Mouse (Mus musculus): ENCODE results near the gene Tas2r126.

Gene Tas2r126

GRCm38 (mm10) chr6:42434446-42434845 is at the start of gene Tas2r126:
Tas2r126 (plus strand) TSS chr6:42434535.
- peak; percentile 97 for DNase-seq

- DNase-seq, result peak; percentile 74
Measured at GRCm38 (mm10) chr6:42385635-42386034, 48.7 kb upstream of the Tas2r126 start.

GRCm38 (mm10) chr6:42391796-42392330 is 42.5 kb upstream of the Tas2r126 start:
- peak; percentile 92 for DNase-seq

GRCm38 (mm10) chr6:42395960-42396809 is 38.1 kb upstream of the Tas2r126 start:
- DNase-seq, result peak; percentile 99

GRCm38 (mm10) chr6:42397041-42397657 is 37.2 kb upstream of the Tas2r126 start:
- DNase-seq, result peak; percentile 82

GRCm38 (mm10) chr6:42398285-42398684 is 36.0 kb upstream of the Tas2r126 start:
- DNase-seq, result peak; percentile 69

GRCm38 (mm10) chr6:42398998-42399397 is 35.3 kb upstream of the Tas2r126 start:
- DNase-seq, result peak; percentile 14

- DNase-seq, result no peak
Measured at GRCm38 (mm10) chr6:42399938-42400337, 34.4 kb upstream of the Tas2r126 start, which contains the start of gene Tas2r143. Tas2r143 (plus strand) TSS chr6:42400238.

- DNase-seq, result peak; percentile 45
Measured at GRCm38 (mm10) chr6:42405134-42405533, 29.2 kb upstream of the Tas2r126 start, which contains the start of gene Tas2r135. Tas2r135 (plus strand) TSS chr6:42405434.

- no peak for DNase-seq
Measured at GRCm38 (mm10) chr6:42419443-42419842, 14.9 kb upstream of the Tas2r126 start.

GRCm38 (mm10) chr6:42421439-42421838 is 12.9 kb upstream of the Tas2r126 start:
- DNase-seq, result no peak

- DNase-seq, result no peak
Measured at GRCm38 (mm10) chr6:42424472-42424871, 9.9 kb upstream of the Tas2r126 start.

- no peak for DNase-seq
Measured at GRCm38 (mm10) chr6:42426337-42426736, 8.0 kb upstream of the Tas2r126 start.

- no peak for DNase-seq
Measured at GRCm38 (mm10) chr6:42433554-42433953, 781 bp upstream of the Tas2r126 start.

- no peak for DNase-seq
Measured at GRCm38 (mm10) chr6:42435490-42435889, 1.2 kb downstream of the Tas2r126 start.

- no peak for DNase-seq
Measured at GRCm38 (mm10) chr6:42441395-42441794, 7.1 kb downstream of the Tas2r126 start.

- DNase-seq, result no peak
Measured at GRCm38 (mm10) chr6:42444491-42444890, 10.2 kb downstream of the Tas2r126 start.

GRCm38 (mm10) chr6:42447381-42447780 is 13.0 kb downstream of the Tas2r126 start:
- DNase-seq, result no peak

GRCm38 (mm10) chr6:42465096-42465495 is 30.8 kb downstream of the Tas2r126 start, which contains the start of gene Olfr458:
Olfr458 (minus strand) TSS chr6:42465196.
- DNase-seq, result no peak

GRCm38 (mm10) chr6:42470542-42470941 is 36.2 kb downstream of the Tas2r126 start:
- DNase-seq, result no peak

GRCm38 (mm10) chr6:42471298-42471697 is 37.0 kb downstream of the Tas2r126 start:
- peak; percentile 87 for DNase-seq

GRCm38 (mm10) chr6:42476235-42476634 is 41.9 kb downstream of the Tas2r126 start, which contains the start of gene Olfr457:
Olfr457 (minus strand) TSS chr6:42476335.
- DNase-seq, result no peak

- DNase-seq, result no peak
Measured at GRCm38 (mm10) chr6:42484633-42485032, 50.3 kb downstream of the Tas2r126 start.

Data from heart, adult 11 months (tissue).